Mouse (Mus musculus): Measurements from ENCODE around the gene Mvp.

The Mvp gene

DNA sequence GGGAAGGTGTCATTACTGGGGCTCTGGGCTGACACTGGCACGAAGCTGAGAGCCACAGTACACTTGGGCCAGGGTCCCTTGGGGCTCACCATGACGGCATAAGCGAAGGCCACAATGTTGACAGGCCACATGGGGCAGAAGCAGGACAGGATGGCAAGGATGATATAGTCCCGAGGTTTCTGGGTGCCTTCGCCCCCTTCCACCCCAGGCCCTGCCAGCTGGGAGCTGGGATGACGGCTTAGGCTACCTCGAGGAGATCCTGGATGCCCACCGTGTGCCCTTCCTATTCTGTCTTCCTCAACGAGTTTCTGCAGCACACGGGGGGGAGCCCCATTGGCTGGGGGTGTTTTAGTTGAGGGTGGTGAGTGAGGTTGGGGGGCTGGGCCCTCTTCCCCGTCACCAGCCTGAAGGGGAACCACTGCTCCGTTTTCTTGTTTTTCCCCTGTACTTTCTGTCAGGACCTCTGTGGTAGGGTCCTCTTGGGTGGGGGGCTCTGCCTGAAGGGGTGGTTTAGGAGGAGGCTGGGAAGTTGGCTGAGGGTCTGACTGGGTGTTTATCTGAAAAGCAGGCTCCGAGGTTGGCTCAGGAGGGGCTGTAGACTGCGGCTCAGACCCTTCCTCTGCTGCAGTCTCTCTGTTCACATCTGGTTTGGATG lies 5.0 kb upstream of the Mvp start:
- DNase-seq, result peak; percentile 90

DNA sequence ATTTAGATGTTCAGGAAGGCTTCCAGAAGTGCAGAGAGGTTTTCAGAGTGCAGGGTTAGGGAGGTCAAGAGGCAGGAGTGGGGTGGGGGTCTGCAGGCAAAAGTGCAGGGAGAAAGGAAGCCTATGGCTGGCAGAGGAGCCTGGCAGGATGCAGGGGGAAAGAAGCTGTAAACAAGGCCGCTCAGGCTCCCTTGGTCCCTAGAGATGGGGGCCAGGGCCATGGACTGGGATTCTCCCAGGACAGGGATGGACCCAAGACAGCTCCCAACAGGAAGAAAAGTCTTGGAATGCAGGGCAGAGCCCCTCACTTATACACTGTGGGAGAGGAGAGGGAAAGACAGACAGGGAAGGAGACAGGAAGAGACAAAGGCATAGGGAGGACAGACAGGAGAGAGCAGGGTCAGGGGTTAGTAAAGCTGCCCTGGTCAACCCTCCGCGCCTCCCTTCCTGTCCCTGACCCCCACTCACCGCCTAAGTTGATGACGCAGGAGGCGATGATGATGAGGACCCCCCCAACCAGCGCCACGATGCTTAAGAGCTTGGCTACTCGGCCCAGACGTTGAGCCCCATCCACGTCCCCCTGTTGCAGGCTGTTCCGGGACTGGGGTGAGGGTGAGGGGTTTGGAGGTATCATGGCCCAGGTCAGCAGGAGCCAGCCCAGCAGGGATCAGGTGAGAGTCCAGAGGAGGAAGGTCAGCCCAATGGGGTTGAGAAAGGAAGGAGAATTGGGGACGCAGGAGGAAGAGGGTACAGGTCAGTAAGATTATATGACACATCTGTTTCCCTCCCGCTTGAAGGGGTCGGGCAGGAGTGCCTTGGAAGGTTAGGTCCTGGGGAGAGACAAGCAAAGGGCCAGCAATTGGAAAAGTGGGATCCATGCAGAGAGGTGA lies 4.2 kb upstream of the Mvp start:
- DNase-seq, result peak; percentile 93

DNA sequence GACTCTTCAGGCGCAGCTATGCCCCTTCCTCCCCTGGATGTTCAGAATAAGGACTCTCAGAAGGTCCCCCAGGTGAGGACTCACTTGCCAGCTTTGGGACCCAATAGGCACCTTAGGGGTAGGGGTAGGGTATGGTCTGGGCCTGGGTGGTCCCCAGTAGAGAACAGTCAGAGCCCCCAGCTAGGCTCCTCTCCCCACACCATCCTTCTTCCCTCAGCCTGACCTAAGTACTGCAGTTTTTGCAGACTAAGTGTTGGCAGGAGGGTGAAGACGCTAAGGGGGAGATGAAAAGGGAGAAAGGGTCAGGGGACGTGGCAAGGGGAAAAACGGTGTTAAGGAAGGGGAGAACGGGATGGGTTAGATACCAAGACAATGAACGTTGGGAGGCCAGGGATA lies 3.5 kb upstream of the Mvp start:
- peak; percentile 94 for DNase-seq

DNA sequence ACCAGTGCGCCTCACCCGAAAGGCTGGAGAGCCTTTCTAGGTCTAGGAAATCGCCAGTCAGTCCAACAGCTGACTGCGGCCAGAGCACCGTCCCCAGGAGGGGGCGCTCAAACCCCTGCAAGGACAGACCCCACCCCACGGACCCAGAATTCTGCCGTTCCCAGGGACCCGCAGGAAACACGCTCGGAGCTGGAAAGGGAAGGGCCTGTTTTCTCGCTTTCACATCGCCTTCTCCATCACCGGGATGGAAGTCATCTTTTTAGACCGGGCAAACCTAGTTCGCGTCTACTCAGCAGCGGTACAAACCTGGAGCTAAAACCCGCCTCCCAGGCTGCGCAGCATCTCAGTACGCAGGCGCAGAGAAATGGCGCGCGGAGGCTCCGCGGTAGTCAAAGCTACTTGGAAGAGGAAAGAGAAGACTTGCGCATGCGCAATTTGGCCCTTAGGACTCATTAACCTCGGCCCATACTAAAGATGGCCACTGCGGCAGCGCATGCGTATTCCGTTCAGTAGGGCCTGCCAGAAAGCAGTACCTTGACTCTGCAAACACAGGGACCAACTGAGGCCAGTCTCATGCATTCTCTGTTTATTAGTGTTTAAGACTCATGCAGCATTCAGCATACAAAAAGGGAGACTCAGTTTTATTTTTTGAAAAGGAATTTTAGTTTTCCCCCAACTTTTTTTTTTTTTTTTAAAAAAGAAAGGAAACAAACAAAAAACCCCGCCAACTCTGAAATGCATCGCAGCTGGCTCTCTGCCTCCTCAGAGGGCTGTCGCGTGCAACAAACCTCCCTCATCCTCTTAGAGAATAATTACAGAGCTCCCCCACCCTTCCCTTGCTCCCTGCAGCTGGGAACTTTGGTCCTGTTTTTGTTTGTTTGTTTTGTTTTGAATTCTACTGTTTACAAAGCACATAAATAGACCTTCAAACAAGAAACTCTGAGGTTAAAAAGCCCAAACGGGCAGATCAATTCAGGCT lies 2.8 kb upstream of the Mvp start, which contains the start of gene Pagr1a:
TSS of gene Pagr1a (minus strand) at position 382 of the 979 bp plus-strand sequence.
- DNase-seq, result peak; percentile 100

DNA sequence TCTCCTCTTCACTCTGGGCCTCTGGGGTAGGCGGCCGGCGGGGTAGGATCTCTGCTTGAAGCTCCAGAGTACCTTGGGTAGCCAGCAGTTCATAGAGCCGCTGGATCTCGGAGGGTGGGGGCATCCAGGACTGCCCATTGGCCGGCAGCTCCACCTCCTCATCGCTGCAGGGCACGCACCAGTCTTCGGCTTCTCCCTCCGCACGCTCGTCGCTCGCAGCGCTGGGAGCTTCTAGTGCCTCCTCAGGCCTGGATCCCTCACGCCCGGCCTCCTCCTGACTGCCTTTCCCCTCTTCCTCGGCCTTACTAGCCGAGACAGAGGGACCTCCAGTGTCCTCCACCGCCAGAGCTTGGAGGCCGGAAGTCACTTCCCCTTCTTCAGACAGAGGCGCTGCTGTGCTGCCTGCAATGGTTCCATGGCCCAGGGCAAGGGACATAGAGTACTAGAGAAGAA lies 2.1 kb upstream of the Mvp start:
- peak; percentile 99 for DNase-seq

DNA sequence TGATC lies 1.9 kb upstream of the Mvp start, which contains the start of gene Pagr1b:
TSS of gene Pagr1b (minus strand) at position 4 of the 5 bp plus-strand sequence.
- no peak for DNase-seq

DNA sequence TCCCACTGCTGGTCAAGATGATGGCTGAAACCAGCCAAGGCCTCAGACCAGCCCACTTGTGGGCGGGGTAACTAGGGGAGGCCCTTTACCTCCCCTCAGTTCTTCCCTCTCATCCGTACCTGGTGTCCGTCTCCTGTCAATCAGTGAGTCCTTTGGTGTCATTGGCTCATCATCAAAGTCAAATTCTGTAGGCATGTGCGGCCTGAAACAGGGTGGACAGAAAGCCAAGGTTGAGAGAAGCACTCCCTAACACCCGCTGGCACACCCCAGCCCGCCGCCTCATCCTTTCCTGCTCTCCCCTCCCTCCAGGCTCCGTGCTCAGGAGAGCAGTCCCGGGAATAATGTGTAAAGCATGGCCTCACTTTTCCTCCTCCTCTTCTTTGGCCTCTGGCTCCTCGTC lies 1.7 kb upstream of the Mvp start:
- DNase-seq, result peak; percentile 97

DNA sequence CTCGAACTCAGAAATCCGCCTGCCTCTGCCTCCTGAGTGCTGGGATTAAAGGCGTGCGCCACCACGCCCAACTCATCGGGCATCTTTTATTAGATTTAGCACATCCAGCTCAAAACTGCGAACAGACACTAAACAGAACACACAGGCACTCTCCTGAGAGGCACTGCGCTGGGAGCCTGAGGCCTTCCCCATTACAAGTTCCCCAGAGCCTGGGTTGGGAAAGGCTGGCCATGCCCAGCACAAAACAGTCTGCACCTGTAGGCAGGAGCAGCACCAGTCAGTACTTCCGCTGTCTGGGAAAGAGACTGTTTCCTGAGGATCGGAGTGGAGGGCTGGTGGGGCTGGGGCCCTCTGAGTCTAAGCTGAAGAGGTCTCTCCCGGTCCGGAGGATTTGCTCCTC lies 572 bp upstream of the Mvp start:
- peak; percentile 91 for DNase-seq

DNA sequence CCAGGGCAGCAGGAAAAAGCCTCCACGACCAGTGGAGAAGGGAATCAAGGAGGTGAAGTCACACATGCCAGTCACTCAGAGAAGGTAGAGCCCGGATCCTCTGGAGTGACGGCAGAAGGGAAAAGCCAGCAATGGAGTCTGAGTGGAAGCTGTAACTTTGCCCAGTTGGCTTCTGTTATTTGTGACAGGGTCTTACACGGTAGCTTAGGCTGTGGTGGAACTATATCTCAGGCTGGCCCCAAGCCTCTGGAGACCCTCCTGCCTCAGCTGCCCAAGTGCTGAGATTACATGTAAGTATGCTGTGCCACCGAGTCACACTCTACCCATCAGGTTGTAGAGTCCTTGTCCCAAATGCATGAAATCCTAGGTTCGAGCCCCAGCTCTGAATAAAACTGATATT lies 1.0 kb downstream of the Mvp start:
- peak; percentile 94 for DNase-seq

DNA sequence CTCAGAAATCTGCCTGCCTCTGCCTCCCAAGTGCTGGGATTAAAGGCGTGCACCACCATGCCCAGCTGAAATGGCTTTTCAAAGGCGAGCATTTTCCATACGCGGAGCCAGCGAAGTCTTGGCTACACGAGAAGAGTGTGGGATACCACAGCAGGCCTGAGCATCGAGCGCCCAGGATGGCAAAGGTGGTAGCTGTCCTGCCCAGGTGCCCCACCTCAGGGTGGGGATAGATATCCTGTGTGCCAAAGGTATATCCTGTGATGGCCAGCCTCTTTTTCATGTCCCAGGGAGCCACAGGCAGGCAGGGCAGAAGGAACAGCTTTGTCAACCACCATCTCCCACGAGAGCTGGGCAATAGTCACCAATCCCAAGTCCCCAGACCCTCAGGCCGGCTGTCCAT lies 1.6 kb downstream of the Mvp start:
- DNase-seq, result peak; percentile 90

DNA sequence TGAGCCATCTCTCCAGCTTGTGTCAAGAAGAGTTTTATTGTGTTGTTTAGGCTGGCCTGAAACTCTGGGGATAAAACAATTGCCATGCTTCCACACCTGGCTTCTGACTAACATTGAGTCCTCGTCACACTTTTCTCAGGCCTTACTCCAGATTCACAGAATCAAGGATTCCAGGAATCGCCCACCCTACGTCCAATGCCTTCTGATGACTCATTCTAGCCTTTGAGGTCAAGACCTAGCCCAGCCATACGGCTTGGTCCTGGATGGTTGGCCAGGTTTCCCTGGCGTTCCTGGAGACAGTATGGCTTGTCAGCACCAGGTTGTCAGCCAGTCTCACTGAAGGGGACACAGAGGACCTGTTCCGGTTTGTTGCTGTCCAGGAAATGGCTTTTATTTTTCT lies 2.0 kb downstream of the Mvp start:
- no peak for DNase-seq

DNA sequence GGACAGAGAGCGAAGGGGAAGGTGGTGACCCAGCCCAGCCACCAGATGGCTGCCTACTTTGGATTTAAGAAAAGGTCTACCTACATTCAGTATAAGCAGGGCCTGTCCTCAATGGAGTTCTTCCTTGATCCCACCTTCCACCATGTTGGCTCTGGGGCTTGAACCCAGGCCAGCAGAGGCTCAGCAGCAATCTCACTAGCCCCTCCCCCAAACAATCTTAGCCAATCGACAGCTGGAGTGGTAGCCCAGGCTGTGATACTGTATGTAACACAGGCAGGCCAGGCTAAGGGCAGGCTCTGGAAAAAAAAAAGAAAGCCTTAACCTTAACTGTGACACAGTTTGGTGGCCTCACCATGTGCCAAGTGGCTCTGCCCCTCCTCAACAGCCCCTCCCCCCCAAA lies 2.7 kb downstream of the Mvp start:
- DNase-seq, result peak; percentile 90

DNA sequence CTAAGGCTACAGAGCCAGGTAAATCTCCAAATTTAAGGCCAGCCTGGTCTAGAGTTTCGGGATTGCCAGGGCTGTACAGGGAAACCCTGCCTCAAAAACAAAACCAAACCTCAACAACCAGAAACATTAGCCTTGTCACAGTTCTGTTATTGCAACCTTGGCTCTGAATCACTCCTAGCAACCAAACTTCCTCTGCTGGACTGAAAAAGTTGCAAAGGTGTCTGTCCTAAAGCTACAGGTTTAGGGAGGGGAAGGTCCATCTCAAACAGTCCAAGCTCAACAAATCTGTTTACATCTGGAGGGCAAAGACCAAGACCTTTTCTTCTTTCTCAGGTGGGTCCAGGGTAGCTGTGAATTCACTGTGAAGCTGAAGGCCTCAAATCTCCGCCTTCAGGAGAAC lies 3.4 kb downstream of the Mvp start:
- DNase-seq, result no peak

DNA sequence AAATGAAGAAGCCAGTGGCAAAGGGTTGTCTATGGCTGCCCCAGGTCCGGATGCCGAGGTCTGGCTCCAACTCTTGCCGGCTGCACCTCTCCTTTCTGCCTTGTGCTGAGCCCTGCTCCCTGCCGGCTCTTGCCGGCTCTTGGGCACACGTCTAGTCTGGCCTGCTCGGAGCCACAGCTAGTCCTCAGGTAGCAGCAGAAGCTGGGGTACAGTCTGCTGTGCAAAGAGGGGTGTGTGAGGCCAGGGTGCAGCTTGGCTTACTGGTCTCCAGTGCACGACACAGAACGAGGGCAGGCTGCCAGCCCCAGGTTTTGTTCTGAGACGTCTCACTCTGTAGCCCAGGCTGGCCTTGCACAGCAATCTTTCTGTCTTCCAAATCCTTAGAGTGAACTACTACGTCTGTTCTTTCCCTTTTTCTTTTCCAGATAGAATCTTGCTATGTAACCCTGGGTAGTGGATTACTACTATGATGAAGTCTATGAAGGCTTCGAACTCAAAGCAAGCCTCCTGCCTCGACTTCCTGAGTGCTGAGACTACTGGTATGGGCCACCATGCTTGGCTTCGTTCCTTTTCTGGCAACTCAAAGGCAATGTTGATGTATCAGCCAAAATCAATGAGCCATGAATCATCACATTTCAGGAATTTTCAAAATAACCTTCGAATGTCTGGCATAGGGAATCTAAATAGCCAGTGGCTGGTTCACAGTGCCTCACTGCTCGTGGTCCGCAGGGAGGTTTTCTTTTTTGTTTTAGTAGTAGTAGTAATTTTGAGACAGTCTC lies 4.9 kb downstream of the Mvp start:
- DNase-seq, result no peak

DNA sequence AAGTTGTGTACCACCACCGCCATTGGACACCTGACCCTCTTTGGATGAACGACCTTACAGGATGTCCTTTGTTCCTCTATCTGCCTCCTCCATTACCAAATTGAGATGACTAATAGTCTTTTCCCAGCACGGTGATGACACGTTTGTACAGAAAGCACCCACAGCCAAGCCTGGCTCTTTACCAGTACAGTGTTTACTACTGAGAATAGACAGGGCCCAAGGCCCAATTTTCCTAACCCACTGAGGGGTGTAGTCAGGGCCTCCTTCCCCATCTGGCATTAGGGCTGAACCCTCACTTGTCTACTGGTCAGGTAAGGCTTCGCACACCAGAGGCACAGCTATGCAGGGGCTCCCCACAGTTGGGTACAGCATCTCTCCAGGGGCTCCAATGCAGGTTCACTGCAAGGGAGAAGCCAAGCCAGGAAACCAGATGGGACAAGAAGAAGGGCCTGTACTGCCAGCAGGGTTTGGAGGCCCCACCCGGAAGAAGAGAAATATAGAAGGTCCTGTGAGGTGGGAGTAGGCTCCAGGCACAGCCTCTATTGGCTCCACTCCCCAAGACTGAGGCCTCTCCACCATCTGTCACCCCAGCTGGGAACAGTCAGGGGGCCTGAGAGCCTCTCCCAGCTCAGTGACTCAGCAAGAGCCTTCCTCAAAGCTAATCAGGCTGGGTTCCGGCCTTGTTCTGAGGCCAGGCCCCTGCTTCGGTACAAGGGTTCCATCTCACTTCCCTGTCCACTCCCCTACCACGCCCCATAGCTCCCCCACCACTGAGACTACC lies 6.0 kb downstream of the Mvp start:
- peak; percentile 99 for DNase-seq

DNA sequence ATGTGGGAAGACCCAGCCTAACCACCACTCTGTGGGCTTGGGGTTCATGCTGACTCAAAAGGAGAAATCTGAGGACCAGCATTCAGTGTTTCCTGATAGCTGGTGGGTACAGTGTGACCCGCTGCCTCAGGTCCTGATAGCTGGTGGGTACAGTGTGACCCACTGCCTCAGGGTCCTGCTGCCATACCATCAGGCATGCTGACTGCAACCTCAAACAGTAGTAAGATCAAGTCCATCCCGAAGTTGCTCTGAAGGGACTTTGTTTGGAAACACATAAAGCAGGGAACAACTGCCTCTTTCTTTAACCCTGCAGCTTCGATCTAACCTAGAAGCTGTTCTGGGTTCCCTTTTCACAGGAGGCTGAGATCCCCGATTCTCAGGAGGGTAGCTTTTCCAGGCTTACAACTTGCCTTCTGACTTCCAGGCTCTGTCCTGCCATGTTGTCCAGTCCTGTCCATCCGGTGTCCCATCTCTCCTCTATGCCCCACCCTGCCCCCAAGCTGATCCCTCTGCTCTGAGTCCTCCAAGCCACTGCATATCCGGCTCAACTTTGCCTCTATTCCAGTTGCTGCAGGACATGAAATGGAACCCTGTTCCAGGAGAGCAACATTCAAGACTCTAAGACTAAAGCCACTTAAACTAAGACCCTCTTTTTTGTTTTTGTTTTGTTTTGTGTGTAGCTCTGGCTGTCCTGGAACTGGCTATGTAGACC lies 7.0 kb downstream of the Mvp start:
- no peak for DNase-seq

DNA sequence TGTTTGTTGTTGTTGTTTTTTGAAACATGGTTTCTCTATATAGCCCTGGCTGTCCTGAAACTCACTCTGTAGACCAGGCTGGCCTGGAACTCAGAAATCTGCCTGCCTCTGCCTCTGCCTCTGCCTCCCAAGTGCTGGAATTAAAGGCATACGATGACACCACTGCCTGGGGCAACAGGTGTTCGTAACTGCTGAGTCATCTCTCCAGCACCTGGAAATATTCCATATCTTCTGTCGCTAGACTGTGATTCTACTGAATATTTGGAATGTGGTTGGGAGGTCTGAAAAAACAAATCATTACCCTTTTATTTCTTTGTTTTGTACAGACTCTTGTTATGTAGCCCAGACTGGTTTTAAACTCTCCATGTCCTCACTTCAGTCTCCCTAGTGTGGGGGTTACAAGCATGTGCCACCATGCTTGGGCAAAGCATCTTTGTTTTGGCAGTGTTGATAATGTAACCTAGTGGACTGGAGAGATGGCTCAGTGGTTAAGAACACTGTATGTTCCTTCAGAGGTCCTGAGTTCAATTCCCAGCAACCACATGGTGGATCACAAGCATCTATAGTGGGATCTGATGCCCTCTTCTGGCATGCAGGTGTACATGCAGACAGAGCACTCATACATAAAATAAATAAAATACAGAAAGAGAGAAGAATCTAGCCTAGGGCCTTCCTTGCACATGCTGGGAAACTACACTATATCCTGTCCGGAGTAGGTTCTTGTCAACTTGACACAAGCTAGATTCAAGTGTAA lies 10.1 kb downstream of the Mvp start:
- no peak for DNase-seq

DNA sequence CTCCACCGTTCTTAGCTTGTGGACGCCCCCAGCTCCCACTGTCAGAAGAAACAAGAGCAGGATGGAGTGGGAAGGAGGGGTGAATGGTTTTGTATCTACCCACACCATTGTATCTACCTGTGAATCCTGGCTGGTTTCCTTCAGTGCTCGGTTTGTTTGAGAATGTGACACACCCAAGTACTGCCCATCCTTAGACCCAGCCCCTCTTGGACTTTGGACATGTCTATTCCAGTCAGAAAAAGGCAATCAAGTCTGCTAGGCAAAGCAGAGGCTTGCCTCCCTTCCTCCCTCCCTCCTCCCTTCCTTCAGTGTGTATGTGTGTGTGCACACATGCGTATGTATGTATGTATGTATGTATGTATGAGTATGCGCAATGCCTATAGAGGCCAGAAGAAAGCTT lies 10.8 kb downstream of the Mvp start:
- no peak for DNase-seq

DNA sequence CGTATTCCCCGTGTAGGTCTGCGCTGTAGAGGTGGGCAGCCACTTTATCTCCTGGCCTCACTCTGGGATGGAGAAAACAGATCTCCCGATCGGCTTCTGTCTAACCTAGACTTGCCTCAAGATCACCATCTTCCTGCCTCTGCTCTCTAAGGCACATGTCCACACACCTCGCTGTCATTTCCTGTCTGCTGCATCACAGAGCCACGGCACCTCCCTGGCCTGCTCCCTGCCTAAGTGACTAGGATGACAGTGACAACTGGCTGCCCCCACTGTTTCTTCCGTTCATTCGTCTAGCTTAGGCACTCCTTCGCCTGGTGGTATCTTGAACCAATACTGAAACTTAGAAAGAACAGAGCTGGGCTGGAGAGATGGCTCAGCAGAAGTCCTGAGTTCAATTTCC lies 14.9 kb downstream of the Mvp start:
- DNase-seq, result no peak

DNA sequence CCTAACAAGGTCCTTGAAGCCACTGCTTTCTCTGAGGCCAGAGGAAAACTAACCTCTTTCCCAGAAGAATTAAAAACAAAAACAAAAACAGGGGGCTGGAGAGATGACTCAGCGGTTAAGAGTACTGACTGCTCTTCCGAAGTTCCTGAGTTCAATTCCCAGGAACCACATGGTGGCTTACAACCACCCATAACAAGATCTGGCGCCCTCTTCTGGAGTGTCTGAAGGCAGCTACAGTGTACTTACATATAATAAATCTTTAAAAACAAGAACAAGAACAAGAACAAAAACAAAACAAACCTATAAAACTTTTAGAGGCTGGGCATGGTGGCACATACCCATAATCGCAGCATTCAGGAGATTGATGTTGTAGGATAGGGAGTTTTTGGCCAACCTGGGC lies 18.0 kb downstream of the Mvp start:
- no peak for DNase-seq

DNA sequence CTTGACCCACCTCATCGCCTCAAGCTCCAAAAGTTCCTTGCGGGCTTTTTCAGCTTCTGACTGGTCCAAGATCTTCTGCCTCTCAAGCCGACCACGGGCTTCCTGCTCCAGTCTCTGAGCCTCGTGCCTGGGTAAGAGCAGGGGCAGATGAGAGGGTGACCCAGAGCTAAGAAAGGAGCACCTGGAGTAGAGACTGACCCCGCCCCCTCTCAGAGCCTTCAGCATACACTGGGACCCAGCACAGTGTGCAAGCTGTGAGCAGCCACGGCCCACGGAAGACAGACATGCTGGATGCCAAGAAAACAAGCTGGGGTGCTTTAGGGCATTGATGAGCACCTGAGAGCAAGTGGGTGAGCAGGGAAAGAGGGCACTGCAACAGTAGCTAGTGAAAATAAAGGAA lies 25.6 kb downstream of the Mvp start:
- DNase-seq, result no peak

All from heart, adult 11 months (tissue).